Mouse (Mus musculus) gastrocnemius, adult 2 months (tissue): ENCODE measurements around the gene Tubb4a. TPM values are rescaled to one million over a fixed set of nuclear protein-coding genes. Genes with fewer than 3 reads are reported as not detected.

ENCODE experiments used
- DNase-seq: peaks from one replicate; pipeline ENCODE4 v3.0.0; 2022
- H3K27ac ChIP-seq: fragments of 200-600 bp; 2 replicates; pipeline ENCODE4 v1.8.1; 2022; ENCODE audit warnings: mild to moderate bottlenecking
- H3K4me3 ChIP-seq: fragments of 200-600 bp; 2 replicates; pipeline ENCODE4 v1.8.1; 2022; ENCODE audit warnings: mild to moderate bottlenecking, moderate library complexity
- CTCF ChIP-seq: fragments of 200-600 bp; IDR thresholded peaks from 2 replicates; pipeline ENCODE4 v1.8.1; 2022; ENCODE audit warnings: antibody characterized with exemption, mild to moderate bottlenecking, moderate library complexity
- intact Hi-C: fragments of 180-260 bp; cut with DNase I; formaldehyde crosslinking; loops from one replicate; pipeline ENCODE4 v1.15.1; 2025
- total RNA-seq, 2 experiments: library from RNA; stranded (reverse); gene quantifications; 2 replicates each; pipeline ENCODE4 v1.2.3; 2021

Gene Tubb4a
- total RNA-seq, 2 experiments from 2014 or later = 0.64 to 1.7 TPM

GRCm38 (mm10) chr17:57095855-57096622, 8.5 kb upstream of the Tubb4a start:
- intact Hi-C loops = loop anchor here (2.0 kb wide), 2 partner anchors 71 to 239 kb away; no protein-coding TSS in a partner anchor
- no peak for TF ChIP-seq CTCF
- peak; percentile 54 for DNase-seq

GRCm38 (mm10) chr17:57094222-57094621, 6.6 kb upstream of the Tubb4a start:
- TF ChIP-seq CTCF = no peak

More at GRCm38 (mm10) chr17:57095855-57096622, 8.5 kb upstream of the Tubb4a start:
- no peak overlapping the region for H3K27ac ChIP-seq
- peak overlapping the region; percentile 49 for H3K4me3 ChIP-seq

GRCm38 (mm10) chr17:57085970-57086757, 1.4 kb downstream of the Tubb4a start:
- Histone ChIP-seq H3K27ac (no peak overlapping the region), H3K4me3 (no peak overlapping the region)
- intact Hi-C loops = no loop called here
- TF ChIP-seq CTCF = no peak
- DNase-seq = no peak

More at GRCm38 (mm10) chr17:57094222-57094621, 6.6 kb upstream of the Tubb4a start:
- Histone ChIP-seq H3K27ac (no peak overlapping the region), H3K4me3 (no peak overlapping the region)
- intact Hi-C loops = no loop called here
- no peak for DNase-seq

GRCm38 (mm10) chr17:57082481-57082880, 5.1 kb downstream of the Tubb4a start:
- DNase-seq = no peak
- Histone ChIP-seq H3K27ac (no peak overlapping the region), H3K4me3 (no peak overlapping the region)
- intact Hi-C loops = no loop called here
- TF ChIP-seq CTCF = no peak

GRCm38 (mm10) chr17:57081234-57081842, 6.2 kb downstream of the Tubb4a start:
- no peak overlapping the region for H3K27ac ChIP-seq
- TF ChIP-seq CTCF = no peak
- intact Hi-C loops = no loop called here
- DNase-seq = no peak
- no peak overlapping the region for H3K4me3 ChIP-seq

- DNase-seq = no peak
- Histone ChIP-seq H3K4me3 (no peak overlapping the region), H3K27ac (no peak overlapping the region)
- TF ChIP-seq CTCF = no peak
- intact Hi-C loops = no loop called here
These were observed 7.7 kb downstream of the Tubb4a start for GRCm38 (mm10) chr17:57079919-57080318.

GRCm38 (mm10) chr17:57078336-57078735, 9.2 kb downstream of the Tubb4a start, which contains the start of gene Dennd1c:
Gene Dennd1c, minus strand, starts transcription at chr17:57078514.
- no peak for TF ChIP-seq CTCF
- peak within 1 kb of the TSS; percentile 56; the same call in 1 of the 2 replicates for H3K27ac ChIP-seq
- intact Hi-C loops = no loop called here
- H3K4me3 ChIP-seq = peak within 1 kb of the TSS; percentile 43
- DNase-seq = no peak

GRCm38 (mm10) chr17:57076916-57077315, 10.7 kb downstream of the Tubb4a start:
- H3K4me3 ChIP-seq = no peak overlapping the region
- H3K27ac ChIP-seq = no peak overlapping the region
- no peak for TF ChIP-seq CTCF
- DNase-seq = no peak
- intact Hi-C loops = no loop called here

- H3K4me3 ChIP-seq = no peak overlapping the region
- no peak for DNase-seq
- no peak for TF ChIP-seq CTCF
- intact Hi-C loops = no loop called here
- H3K27ac ChIP-seq = no peak overlapping the region
These were observed 16.9 kb downstream of the Tubb4a start for GRCm38 (mm10) chr17:57070699-57071098.

GRCm38 (mm10) chr17:57070272-57070671, 17.3 kb downstream of the Tubb4a start:
- no peak for TF ChIP-seq CTCF
- H3K4me3 ChIP-seq = no peak overlapping the region
- H3K27ac ChIP-seq = no peak overlapping the region
- DNase-seq = no peak
- intact Hi-C loops = no loop called here

- intact Hi-C loops = no loop called here
- H3K4me3 ChIP-seq = no peak overlapping the region
- no peak overlapping the region for H3K27ac ChIP-seq
- no peak for TF ChIP-seq CTCF
- DNase-seq = no peak
These were observed 20.7 kb downstream of the Tubb4a start for GRCm38 (mm10) chr17:57066908-57067307.

GRCm38 (mm10) chr17:57063031-57063430, 24.6 kb downstream of the Tubb4a start:
- no peak for DNase-seq
- no peak for TF ChIP-seq CTCF
- no peak overlapping the region for H3K4me3 ChIP-seq
- no peak overlapping the region for H3K27ac ChIP-seq
- intact Hi-C loops = no loop called here

- no peak for DNase-seq
- intact Hi-C loops = no loop called here
- Histone ChIP-seq H3K4me3 (peak overlapping the region; percentile 61), H3K27ac (no peak overlapping the region)
- TF ChIP-seq CTCF = no peak
These were observed 25.0 kb downstream of the Tubb4a start for GRCm38 (mm10) chr17:57062548-57062947.
